Mouse (Mus musculus) ES-E14 (cell line): ENCODE data around the gene Qsox1. TPM values are rescaled to one million over a fixed set of nuclear protein-coding genes. Genes with fewer than 3 reads are reported as not detected.

Experiments used
- DNase-seq: peaks from one replicate; pipeline ENCODE4 v3.0.0-alpha.2; 2013; ENCODE audit warnings: low read depth, low spot score
- H3K27ac ChIP-seq: 2 replicates; pipeline ENCODE4 v1.5.1; 2012; ENCODE audit warnings: low read depth, mild to moderate bottlenecking, low read length, moderate library complexity, mixed read lengths; ENCODE audit not compliant: poor library complexity, insufficient read depth, severe bottlenecking
- H3K36me3 ChIP-seq: 2 replicates; pipeline ENCODE4 v1.6.1; 2012; ENCODE audit warnings: mild to moderate bottlenecking, low read length, moderate library complexity, mixed read lengths; ENCODE audit not compliant: control insufficient read depth, poor library complexity, insufficient read depth, severe bottlenecking
- H3K4me1 ChIP-seq, 2 experiments: fragments of 150-350 bp in 1 of 2; sonication (generic) in 1 of 2; 2 replicates each; pipeline ENCODE4 v1.6.1; 2012; ENCODE audit warnings: low read length in 2 of 2, mild to moderate bottlenecking in 1 of 2, mixed read lengths in 1 of 2; ENCODE audit not compliant: control insufficient read depth in 2 of 2, insufficient read depth in 2 of 2, poor library complexity in 1 of 2
- H3K4me3 ChIP-seq, 2 experiments: fragments of 150-350 bp in 1 of 2; sonication (generic) in 1 of 2; 2 replicates each; pipeline ENCODE4 v1.5.1; 2012; ENCODE audit warnings: low read length in 2 of 2, low read depth in 1 of 2, mild to moderate bottlenecking in 1 of 2, mixed read lengths in 1 of 2; ENCODE audit not compliant: insufficient read depth in 1 of 2, poor library complexity in 1 of 2, severe bottlenecking in 1 of 2
- H3K9ac ChIP-seq: 2 replicates; pipeline ENCODE4 v1.6.1; 2012; ENCODE audit warnings: low read depth, mild to moderate bottlenecking, low read length, mixed read lengths; ENCODE audit not compliant: poor library complexity, insufficient read depth, severe bottlenecking
- H3K9me3 ChIP-seq: fragments of 150-350 bp; sonication (generic); 2 replicates; pipeline ENCODE4 v1.6.1; 2012; ENCODE audit warnings: low read depth, mild to moderate bottlenecking, low read length; ENCODE audit not compliant: control insufficient read depth, insufficient read depth
- CHD2 ChIP-seq: IDR thresholded peaks from 2 replicates; pipeline ENCODE4 v1.6.1; 2014; ENCODE audit warnings: mild to moderate bottlenecking, low read depth, low read length, inconsistent platforms
- HCFC1 ChIP-seq: IDR thresholded peaks from 2 replicates; pipeline ENCODE4 v1.6.1; 2012; ENCODE audit warnings: low read length, inconsistent platforms, borderline replicate concordance; ENCODE audit not compliant: insufficient read depth
- MAFK ChIP-seq: IDR thresholded peaks from 2 replicates; pipeline ENCODE4 v1.6.1; 2014; ENCODE audit warnings: mild to moderate bottlenecking, low read depth, low read length, inconsistent platforms; ENCODE audit not compliant: insufficient read depth
- ZC3H11A ChIP-seq: IDR thresholded peaks from 2 replicates; pipeline ENCODE4 v1.6.1; 2012; ENCODE audit warnings: low read depth, mild to moderate bottlenecking, inconsistent platforms, low read length, borderline replicate concordance
- ZNF384 ChIP-seq: IDR thresholded peaks from 2 replicates; pipeline ENCODE4 v1.6.1; 2012; ENCODE audit warnings: low read depth, low read length, inconsistent platforms
- in situ Hi-C, 2 experiments: fragments of 600-800 bp; cut with MboI; formaldehyde crosslinking; loops; one replicate each; pipeline ENCODE4 v1.15.1; 2025; ENCODE audit warnings: low sequenced_read_pairs in 2 of 2, inconsistent platforms in 1 of 2; ENCODE audit not compliant: unreplicated experiment in 2 of 2
- total RNA-seq: library from RNA; depleted of rRNA; stranded (reverse); fragments of 300-350 nt; gene quantifications from 2 replicates; pipeline ENCODE4 v1.2.3, GENCODE M21; 2012

Gene Qsox1
- total RNA-seq, 1 experiment = 38.1 TPM

- in situ Hi-C loops = no loop called here
- TF ChIP-seq ZNF384 (no peak), MAFK (no peak), HCFC1 (no peak), CHD2 (no peak), ZC3H11A (no peak)
- DNase-seq = no peak
- Histone ChIP-seq H3K9me3 (no peaks in the 10 kb centered on the region), H3K36me3 (no peaks in the 10 kb centered on the region), H3K4me1 (peaks cover 0 to 2% of the 10 kb centered on the region in 2 experiments; a peak in 1 of 4 replicates), H3K9ac (no peak overlapping the region), H3K27ac (no peak overlapping the region), H3K4me3 (no peak overlapping the region)
Observed at GRCm38 (mm10) chr1:155827703-155828295, 15.1 kb upstream of the Qsox1 start.

- Histone ChIP-seq H3K36me3 (no peaks in the 10 kb centered on the region), H3K9me3 (no peaks in the 10 kb centered on the region), H3K4me1 (peaks cover 0 to 2% of the 10 kb centered on the region in 2 experiments; a peak in 1 of 4 replicates), H3K27ac (no peak overlapping the region), H3K4me3 (no peak overlapping the region), H3K9ac (no peak overlapping the region)
- in situ Hi-C loops = no loop called here
- TF ChIP-seq ZNF384 (no peak), ZC3H11A (no peak), CHD2 (no peak), HCFC1 (no peak), MAFK (no peak)
- DNase-seq = no peak
Observed at GRCm38 (mm10) chr1:155826803-155827395, 14.2 kb upstream of the Qsox1 start.

- Histone ChIP-seq H3K9me3 (no peaks in the 10 kb centered on the region), H3K36me3 (no peaks in the 10 kb centered on the region), H3K9ac (no peak overlapping the region), H3K4me3 (no peak overlapping the region), H3K27ac (no peak overlapping the region), H3K4me1 (peaks cover 0 to 2% of the 10 kb centered on the region in 2 experiments; a peak in 1 of 4 replicates)
- TF ChIP-seq HCFC1 = no peak
- no peak for TF ChIP-seq ZNF384
- no peak for TF ChIP-seq ZC3H11A
- TF ChIP-seq MAFK = no peak
- TF ChIP-seq CHD2 = no peak
- DNase-seq = no peak
- in situ Hi-C loops = no loop called here
Observed at GRCm38 (mm10) chr1:155825940-155826716, 13.4 kb upstream of the Qsox1 start.

GRCm38 (mm10) chr1:155820646-155821045, 8.0 kb upstream of the Qsox1 start:
- no peak overlapping the region for H3K27ac ChIP-seq
- no peak overlapping the region for H3K4me3 ChIP-seq
- H3K4me1 ChIP-seq = no peaks in the 10 kb centered on the region
- no peaks in the 10 kb centered on the region for H3K36me3 ChIP-seq
- TF ChIP-seq ZNF384 (no peak), MAFK (no peak), CHD2 (no peak), ZC3H11A (no peak), HCFC1 (no peak)
- DNase-seq = no peak
- in situ Hi-C loops = no loop called here
- no peaks in the 10 kb centered on the region for H3K9me3 ChIP-seq
- no peak overlapping the region; the same call in 1 of the 2 replicates for H3K9ac ChIP-seq
